Mouse (Mus musculus) macrophage (primary cell): ENCODE data around the gene Gm10491. TPM values are rescaled to one million over a fixed set of nuclear protein-coding genes. Genes with fewer than 3 reads are reported as not detected.
"Not testable (repeated sequence)": the region's sequence is repeated elsewhere in the genome, so short reads cannot be mapped to it uniquely, and the experiment has no call there.

ENCODE experiments used
- H3K27ac ChIP-seq: fragments of 350-480 bp; formaldehyde crosslinking; 2 replicates; pipeline ENCODE4 v1.9.0; 2021
- H3K36me3 ChIP-seq: fragments of 350-480 bp; formaldehyde crosslinking; 2 replicates; pipeline ENCODE4 v1.9.0; 2021; ENCODE audit errors: inconsistent target
- H3K4me3 ChIP-seq: fragments of 350-480 bp; formaldehyde crosslinking; 2 replicates; pipeline ENCODE4 v1.9.0; 2021; ENCODE audit errors: inconsistent target
- H3K79me2 ChIP-seq: fragments of 350-480 bp; formaldehyde crosslinking; 2 replicates; pipeline ENCODE4 v1.9.0; 2021; ENCODE audit errors: inconsistent target
- WGBS: methylation state at CpG from one replicate; pipeline ENCODE4 v1.1.7; 2026; ENCODE audit warnings: inconsistent platforms; ENCODE audit not compliant: missing documents; 5-methylcytosine and 5-hydroxymethylcytosine counted together
- polyA plus RNA-seq: library from polyadenylated mRNA; stranded (reverse); fragments of 250-400 nt; gene quantifications from 3 replicates; pipeline ENCODE4 v1.2.4, GENCODE M21; 2018; ENCODE audit warnings: inconsistent platforms
- total RNA-seq, 78 experiments: library from RNA; depleted of rRNA; stranded (reverse); fragments of 250-400 nt; gene quantifications; 1 replicate in 9 of 78; 2 replicates in 24 of 78; 3 replicates in 43 of 78; 4 replicates in 2 of 78; pipeline ENCODE4 v1.2.4; 2018; ENCODE audit warnings: inconsistent platforms in 56 of 78

The Gm10491 gene
- not detected for total RNA-seq (2018; cell fraction: chromatin; rRNA removed)
- not detected for total RNA-seq (2018; cell fraction: cytosol; rRNA removed)
- total RNA-seq (2018; cell fraction: nucleus; rRNA removed): not detected
- polyA plus RNA-seq: not detected in 3 replicates

DNA sequence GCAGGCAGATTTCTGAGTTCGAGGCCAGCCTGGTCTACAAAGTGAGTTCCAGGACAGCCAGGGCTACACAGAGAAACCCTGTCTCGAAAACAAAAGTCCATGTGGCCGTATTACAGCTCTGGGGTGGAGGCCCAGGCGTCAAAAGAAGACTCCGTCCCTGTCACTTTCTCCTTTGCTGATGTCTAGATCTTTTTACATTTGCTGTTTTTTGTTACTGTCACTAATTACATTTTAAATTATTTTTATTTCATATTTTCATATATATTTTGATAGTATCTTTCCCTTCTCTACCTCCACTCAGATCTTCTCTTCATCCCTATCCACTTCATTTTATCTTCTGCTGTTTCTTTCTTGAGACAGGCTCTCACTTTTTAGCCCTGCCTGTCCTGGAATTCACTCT lies at the start of gene Gm10491:
Gm10491 (minus strand) TSS at position 101 of the 400 bp plus-strand sequence.
- Histone ChIP-seq H3K79me2 (no peaks in the 10 kb centered on the region), H3K36me3 (no peaks in the 10 kb centered on the region)
- WGBS: 87% methylated on average over 4 of the region's 5 CpGs

DNA sequence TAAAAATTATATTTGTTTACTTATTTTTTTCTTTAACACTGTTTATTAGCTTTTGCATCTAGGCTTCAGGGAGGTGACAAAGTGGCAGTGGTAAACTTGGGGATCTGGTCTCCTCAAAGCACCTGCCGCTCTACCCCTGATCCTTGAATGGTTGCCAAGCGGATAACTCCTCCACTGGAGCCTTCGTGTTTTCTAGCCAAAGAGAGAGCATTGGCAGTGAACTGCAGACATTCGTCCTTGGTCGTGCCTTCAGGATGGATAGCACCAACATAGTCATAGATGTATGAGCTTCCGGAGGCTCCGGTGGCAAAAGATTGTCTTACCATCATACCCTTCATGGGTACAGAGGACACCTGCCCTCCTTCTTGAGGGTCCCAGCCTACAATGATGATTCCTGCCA lies 42.5 kb upstream of the Gm10491 start:
- no peak overlapping the region for H3K4me3 ChIP-seq
- no peaks in the 10 kb centered on the region for H3K79me2 ChIP-seq
- no peaks in the 10 kb centered on the region for H3K36me3 ChIP-seq
- WGBS: 96% methylated on average over 7 of the region's 7 CpGs
- no peak overlapping the region for H3K27ac ChIP-seq

More for the DNA sequence above, at the start of gene Gm10491:
- H3K27ac ChIP-seq: no peak within 1 kb of the TSS
- no peak within 1 kb of the TSS for H3K4me3 ChIP-seq

DNA sequence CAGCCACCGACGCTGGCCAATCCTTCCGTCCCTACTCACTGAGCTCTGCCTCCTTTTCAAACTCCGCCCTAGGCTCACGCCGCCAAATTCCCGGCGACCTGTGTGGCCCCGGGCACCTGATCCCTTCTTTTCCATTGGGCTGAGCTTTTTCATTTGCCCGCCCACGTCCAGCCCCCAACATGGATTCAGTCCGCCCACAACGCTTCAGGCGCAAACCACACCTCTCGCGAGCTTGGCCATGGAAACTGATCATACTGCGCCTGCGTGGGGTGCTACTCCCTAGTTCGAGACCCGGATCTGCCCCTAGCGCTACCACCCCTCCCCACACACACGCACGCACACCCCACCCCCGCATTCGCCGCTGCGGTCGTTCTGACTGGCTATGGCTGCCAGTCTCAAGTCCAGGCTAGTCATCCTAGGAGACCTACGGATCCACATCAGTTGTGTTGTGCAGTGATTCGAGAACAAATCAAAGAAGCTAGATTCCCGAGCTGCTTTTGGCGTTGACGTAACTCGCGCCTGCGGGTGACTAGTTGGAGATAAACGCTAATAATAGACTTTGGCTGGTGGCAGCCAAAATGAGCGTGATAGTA lies 40.4 kb upstream of the Gm10491 start:
- H3K79me2 ChIP-seq: no peaks in the 10 kb centered on the region
- WGBS: 26% methylated on average over 28 of the region's 38 CpGs
- peak overlapping the region; percentile 47; the same call in 1 of the 2 replicates for H3K27ac ChIP-seq
- peak overlapping the region; percentile 53; the same call in 1 of the 2 replicates for H3K4me3 ChIP-seq
- no peaks in the 10 kb centered on the region for H3K36me3 ChIP-seq

DNA sequence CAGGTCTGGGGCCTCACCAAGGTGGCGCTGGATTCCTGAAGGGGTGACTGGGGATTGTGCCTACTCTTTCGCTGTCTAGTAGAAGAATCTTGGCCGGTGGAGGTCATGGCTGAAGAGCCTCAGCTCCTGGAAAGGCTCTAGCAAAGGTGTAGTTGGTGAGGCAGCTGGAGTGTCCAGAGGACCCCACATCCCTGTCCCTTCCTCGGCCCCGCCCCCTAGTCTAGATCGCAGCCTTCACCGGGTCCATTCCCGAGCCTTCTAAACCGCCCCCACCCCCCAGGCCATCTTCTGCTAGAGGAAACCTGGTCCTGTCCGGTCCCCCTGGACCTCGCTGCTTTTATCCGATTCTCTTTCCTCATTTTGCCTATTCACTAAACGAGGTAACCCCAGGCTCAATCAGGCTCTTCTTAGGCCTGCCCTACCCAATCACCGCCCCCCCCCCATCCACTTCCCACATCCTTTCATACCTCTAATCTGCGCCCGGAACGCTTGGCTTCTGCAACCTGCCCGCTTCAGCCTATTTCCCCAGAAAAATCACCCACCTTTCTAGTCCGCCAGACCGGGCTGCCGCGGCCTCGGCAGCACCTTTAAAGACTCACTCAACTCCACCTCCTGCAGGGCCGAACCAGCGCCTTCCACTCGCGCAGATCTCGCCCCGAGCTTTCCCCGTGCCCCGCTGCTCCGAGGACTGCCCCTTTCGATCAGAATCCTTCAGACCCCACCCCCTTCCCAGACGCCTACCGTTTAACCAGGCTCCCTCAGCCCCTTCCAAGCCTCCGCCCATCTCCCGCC lies 39.7 kb upstream of the Gm10491 start, which contains the start of gene Hdac6:
Hdac6 (minus strand) TSS at position 782 of the 792 bp plus-strand sequence.
- H3K4me3 ChIP-seq: peak within 1 kb of the TSS; percentile 53
- WGBS: 14% methylated on average over 34 of the region's 37 CpGs
- H3K27ac ChIP-seq: peak within 1 kb of the TSS; percentile 47; the same call in 1 of the 2 replicates
- H3K36me3 ChIP-seq: no peaks in the 10 kb centered on the region
- no peaks in the 10 kb centered on the region for H3K79me2 ChIP-seq

DNA sequence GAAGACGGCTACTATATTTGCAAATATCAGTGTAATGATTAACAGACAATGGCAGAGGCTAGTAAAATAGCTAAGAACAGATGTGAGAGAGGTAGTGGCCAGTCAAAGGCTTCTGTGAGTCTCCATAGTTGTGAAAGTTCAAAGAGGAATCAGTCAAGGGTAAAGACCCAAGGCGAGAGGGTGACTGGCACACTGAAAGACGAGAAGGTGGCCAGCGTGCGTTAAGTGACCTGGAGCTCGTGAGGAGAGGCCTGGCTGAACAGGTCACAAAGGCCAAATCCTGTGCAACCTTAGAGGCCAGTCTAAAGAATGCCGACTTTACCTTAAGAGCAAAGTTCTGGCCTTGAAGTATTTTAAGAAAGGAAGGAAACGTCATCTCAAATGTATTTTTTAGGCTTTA lies 38.0 kb upstream of the Gm10491 start:
- Histone ChIP-seq H3K4me3 (no peak overlapping the region), H3K27ac (no peak overlapping the region), H3K79me2 (no peaks in the 10 kb centered on the region), H3K36me3 (no peaks in the 10 kb centered on the region)
- 94% methylated on average over 8 of the region's 8 CpGs for WGBS

DNA sequence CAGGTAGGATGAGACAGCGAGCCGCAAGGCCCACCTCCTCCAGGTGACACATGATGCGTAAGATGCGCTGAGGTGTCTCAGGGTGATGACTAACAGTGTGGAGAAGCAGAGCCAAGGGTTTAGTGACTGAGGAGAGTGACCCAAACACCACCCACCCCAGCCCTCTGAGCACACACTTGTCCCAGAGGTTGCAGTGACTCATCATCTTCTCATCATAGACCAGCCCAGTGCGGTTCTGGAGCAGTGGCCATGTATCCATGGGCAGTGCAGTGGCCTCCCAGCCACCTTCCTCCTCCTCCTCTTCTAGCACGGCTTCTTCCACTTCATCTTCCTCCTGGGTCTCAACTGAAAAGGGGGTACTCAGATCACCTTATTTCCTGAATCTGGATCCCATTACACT lies 30.0 kb upstream of the Gm10491 start:
- Histone ChIP-seq H3K27ac (no peak overlapping the region), H3K36me3 (no peaks in the 10 kb centered on the region)
- WGBS: 88% methylated on average over 6 of the region's 6 CpGs

DNA sequence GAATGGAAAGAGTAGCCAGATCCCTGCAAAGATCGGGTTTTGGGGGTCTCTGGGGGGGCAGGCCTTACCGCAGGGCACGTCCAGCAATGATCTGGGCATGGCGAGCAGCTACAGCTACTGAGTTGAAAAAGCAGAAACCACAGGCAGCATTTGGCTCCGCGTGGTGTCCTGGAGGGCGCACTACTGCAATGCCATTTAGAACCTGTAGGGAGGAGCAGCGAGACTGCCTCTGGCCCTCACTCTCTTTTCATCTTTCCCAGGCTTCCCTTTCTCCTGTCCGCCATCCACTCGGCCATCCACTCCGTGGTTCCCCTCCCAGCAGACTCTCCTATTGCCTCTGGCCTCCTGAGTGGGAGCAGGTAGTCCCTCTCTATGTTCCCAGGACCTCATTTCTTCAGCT lies 29.2 kb upstream of the Gm10491 start:
- Histone ChIP-seq H3K4me3 (no peak overlapping the region), H3K27ac (no peak overlapping the region), H3K79me2 (no peaks in the 10 kb centered on the region), H3K36me3 (no peaks in the 10 kb centered on the region)
- 54% methylated on average over 8 of the region's 11 CpGs for WGBS

More for the DNA sequence above, 30.0 kb upstream of the Gm10491 start:
- Histone ChIP-seq H3K4me3 (no peak overlapping the region), H3K79me2 (no peaks in the 10 kb centered on the region)

DNA sequence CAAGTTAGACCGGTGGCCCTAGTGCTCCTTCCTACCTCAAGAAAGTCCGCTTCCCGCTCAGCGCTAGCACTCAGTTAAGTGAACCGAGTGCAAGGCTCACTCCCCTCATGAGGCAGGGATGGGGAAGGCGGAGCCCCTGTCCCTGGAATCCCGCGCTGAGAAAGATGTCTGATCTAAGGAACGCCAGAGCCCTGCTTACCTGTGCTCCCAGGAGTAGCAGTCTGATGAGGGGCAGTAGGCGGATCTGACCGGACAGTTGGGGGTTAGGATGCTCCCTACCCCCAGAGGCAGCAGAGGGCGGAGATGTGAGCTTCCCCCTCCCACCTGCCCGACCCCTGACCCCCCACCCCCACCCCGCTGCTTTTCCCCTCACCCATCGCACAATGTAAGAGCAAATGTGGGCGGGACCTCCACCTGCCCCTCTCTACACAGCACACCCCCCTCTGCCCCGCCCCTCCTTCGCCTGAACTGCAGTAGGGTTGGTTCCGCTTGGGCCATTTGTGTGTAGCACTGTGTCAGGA lies 20.7 kb upstream of the Gm10491 start, which contains the start of gene Eras:
Eras (minus strand) TSS at position 338 of the 521 bp plus-strand sequence.
- Histone ChIP-seq H3K79me2 (no peaks in the 10 kb centered on the region), H3K4me3 (no peak within 1 kb of the TSS), H3K27ac (no peak within 1 kb of the TSS), H3K36me3 (no peaks in the 10 kb centered on the region)
- WGBS: 41% methylated on average over 12 of the region's 19 CpGs

DNA sequence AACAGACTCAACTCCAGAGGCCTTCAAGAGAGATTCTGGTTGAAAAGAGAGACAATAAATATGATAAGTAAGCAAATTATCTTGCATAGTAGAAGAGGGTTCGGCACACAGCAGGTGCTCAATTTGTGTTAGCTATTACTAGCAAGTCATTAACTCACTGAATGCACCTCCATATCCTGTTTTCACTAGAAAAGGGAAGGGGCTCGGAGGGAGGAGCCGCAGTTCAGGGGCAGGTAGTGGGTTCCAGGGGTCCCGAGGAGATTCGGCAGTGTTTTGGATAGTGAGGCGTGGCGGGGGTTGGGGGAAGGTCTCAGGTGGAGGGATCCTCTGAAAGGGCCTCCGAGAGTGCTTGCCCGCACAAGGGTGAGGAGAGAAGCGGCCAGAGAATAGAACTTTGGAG lies 19.5 kb upstream of the Gm10491 start:
- H3K79me2 ChIP-seq: no peaks in the 10 kb centered on the region
- H3K36me3 ChIP-seq: no peaks in the 10 kb centered on the region
- H3K27ac ChIP-seq: no peak overlapping the region
- WGBS: 26% methylated on average over 10 of the region's 10 CpGs
- no peak overlapping the region for H3K4me3 ChIP-seq

DNA sequence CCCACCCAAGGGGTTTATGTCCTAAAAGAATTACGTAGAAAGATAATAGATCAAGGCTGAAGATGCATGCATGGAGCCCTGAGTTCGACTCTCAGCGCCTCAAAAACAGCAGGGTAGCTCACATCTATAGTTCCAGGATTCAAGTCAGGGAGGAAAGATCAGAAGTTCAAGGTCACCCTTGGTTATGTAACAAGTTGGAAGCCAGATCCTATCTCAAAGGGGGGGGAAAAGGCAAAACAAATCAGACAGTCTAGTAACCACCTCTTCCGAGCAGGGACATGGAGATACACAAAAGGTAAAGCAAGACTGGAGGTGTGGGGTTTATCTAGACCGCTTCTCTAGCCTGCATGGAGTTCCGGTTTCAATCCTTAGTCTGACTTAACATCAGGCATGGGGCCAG lies 18.6 kb upstream of the Gm10491 start:
- H3K27ac ChIP-seq: no peak overlapping the region
- H3K36me3 ChIP-seq: no peaks in the 10 kb centered on the region
- 76% methylated on average over 6 of the region's 6 CpGs for WGBS

DNA sequence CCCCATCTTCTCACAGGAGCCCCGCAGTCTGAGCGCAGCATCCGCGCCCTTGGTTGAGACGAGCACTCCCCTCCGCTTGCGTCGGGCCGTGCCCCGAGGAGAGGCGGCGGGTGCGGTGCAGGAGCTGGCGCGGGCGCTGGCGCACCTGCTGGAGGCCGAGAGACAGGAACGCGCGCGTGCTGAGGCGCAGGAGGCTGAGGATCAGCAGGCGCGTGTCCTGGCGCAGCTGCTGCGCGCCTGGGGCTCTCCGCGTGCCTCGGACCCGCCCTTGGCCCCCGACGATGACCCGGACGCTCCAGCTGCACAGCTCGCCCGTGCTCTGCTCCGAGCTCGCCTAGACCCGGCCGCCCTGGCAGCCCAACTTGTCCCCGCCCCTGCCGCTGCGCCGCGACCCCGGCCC lies 14.4 kb upstream of the Gm10491 start:
- 26% methylated on average over 30 of the region's 48 CpGs for WGBS
- H3K79me2 ChIP-seq: no peaks in the 10 kb centered on the region
- no peak overlapping the region for H3K27ac ChIP-seq
- no peak overlapping the region for H3K4me3 ChIP-seq
- no peaks in the 10 kb centered on the region for H3K36me3 ChIP-seq

More for the DNA sequence above, 18.6 kb upstream of the Gm10491 start:
- H3K79me2 ChIP-seq: no peaks in the 10 kb centered on the region
- H3K4me3 ChIP-seq: no peak overlapping the region

DNA sequence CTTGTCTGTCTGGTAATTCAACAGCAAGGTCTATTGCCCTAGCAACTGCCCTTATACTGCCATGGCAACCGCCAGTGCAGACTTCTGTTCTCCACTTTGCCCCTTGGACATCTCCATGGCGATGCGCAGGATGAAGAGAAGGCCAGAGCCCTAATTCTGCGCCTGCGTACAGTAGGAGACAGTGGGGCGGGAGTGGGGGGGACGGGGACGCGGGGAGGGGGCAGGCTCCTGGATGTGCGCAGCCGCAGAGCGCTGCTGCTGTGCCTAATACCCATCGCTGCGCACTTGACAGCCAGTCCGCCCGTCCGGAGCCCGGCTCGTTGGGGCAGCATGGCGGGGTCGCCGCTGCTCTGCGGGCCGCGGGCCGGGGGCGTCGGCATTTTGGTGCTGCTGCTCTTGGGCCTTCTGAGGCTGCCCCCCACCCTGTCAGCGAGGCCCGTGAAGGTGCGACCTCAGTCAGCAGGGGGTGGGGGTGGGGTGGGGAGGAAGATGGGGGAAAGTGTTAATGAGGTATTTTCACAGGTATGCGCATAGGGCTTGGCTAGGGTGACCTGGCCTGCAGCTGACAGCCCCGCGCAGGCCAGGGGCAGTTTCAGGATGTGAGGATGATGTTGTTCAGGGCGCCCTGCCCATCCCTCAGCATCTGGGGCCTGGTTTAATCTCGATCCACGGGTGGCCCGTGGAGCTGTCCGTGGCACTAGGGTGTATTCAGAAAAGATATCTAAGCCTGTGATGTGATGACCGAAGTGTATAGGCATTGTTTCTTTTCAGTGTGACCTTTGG lies 12.2 kb upstream of the Gm10491 start, which contains the start of gene Pcsk1n:
Pcsk1n (plus strand) TSS at position 222 of the 783 bp plus-strand sequence.
- 27% methylated on average over 26 of the region's 40 CpGs for WGBS
- H3K27ac ChIP-seq: no peak within 1 kb of the TSS
- no peaks in the 10 kb centered on the region for H3K36me3 ChIP-seq
- no peaks in the 10 kb centered on the region for H3K79me2 ChIP-seq
- H3K4me3 ChIP-seq: no peak within 1 kb of the TSS

DNA sequence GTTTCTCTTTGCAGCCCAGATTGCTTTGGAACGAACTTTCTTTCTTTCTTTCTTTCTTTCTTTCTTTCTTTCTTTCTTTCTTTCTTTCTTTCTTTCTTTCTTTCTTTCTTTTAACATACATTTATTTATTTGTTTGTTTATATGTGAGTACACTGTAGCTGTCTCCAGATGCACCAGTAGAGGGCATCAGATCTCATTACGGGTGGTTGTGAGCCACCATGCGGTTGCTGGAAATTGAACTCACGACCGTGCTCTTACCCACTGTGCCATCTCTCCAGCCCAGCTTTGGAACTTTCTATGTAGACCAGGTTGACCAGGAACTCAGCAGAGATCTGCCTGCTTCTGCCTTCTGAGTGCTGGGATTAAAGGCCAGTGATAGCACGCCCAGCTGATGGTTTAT lies 10.3 kb upstream of the Gm10491 start:
- not testable (repeated sequence) for H3K27ac ChIP-seq, H3K4me3 ChIP-seq, H3K36me3 ChIP-seq, H3K79me2 ChIP-seq
- WGBS: 62% methylated on average over 6 of the region's 6 CpGs

DNA sequence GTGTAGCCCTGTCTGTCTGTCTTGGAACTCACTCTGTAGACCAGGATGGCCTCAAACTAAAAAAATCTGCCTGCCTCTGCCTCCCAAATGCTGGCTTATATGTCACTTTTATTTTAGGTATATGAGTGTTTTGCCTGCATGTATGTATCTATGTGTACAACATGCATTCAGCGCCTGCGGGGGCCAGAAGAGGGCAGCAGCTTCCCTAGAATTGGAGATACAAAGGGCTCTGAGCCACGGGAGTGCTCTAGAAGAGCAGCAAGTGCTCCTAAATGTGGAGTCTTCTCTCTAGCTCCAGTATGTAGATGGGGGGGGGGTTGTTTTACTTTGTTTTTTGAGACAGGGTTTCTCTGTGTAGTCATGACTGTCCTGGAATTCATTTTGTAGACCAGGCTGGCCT lies 8.0 kb upstream of the Gm10491 start:
- not testable (repeated sequence) for H3K27ac ChIP-seq, H3K36me3 ChIP-seq, H3K4me3 ChIP-seq, H3K79me2 ChIP-seq
- WGBS: 0% methylated on average over 2 of the region's 3 CpGs
